Mouse (Mus musculus): ENCODE measurements at regions not wholly inside any gene's neighbourhood (a gene's known extent, or its start where the extent isn't known, plus 50 kb on each side); places are given as distances from the start of the nearest gene placed in this dataset.

GRCm38 (mm10) chr15:5847413-5848100 lies 452.0 kb upstream of the Dab2 start:
- WGBS, result 91% methylated on average over 3 of the region's 3 CpGs
- no peaks in the 10 kb centered on the region for H3K27me3 ChIP-seq (ENCODE audit: insufficient read depth, low read length)

GRCm38 (mm10) chr15:5852523-5852922 lies 447.1 kb upstream of the Dab2 start:
- Histone ChIP-seq H3K9ac (ENCODE audit: low read depth, low read length) (no peak overlapping the region), H3K4me3 (replicated peaks; ENCODE audit: low read depth, low read length) (no peak overlapping the region), H3K27ac (no peak overlapping the region), H3K4me1 (replicated peaks; ENCODE audit: insufficient read depth, low read length) (no peaks in the 10 kb centered on the region), H3K9me3 (replicated peaks; ENCODE audit: low read length) (no peaks in the 10 kb centered on the region), H3K27me3 (ENCODE audit: insufficient read depth, low read length) (no peaks in the 10 kb centered on the region), H3K4me2 (ENCODE audit: low read length) (no peak overlapping the region), H3K36me3 (ENCODE audit: insufficient read depth, low read length) (no peaks in the 10 kb centered on the region)
- ATAC-seq (replicated peaks; ENCODE audit: low FRiP score, low read depth), result no peak
- TF ChIP-seq CTCF (IDR thresholded peaks at IDR 0.05; ENCODE audit: low read depth), result no peak
- no peak for DNase-seq (ENCODE audit: low spot score)
- WGBS, result 73% methylated on average over 3 of the region's 3 CpGs

More at GRCm38 (mm10) chr15:5847413-5848100, 452.0 kb upstream of the Dab2 start:
- H3K9ac ChIP-seq (ENCODE audit: low read depth, low read length), result no peak overlapping the region
- H3K36me3 ChIP-seq (ENCODE audit: insufficient read depth, low read length), result no peaks in the 10 kb centered on the region
- no peaks in the 10 kb centered on the region for H3K4me1 ChIP-seq (replicated peaks; ENCODE audit: insufficient read depth, low read length)
- DNase-seq (ENCODE audit: low spot score), result no peak
- no peak overlapping the region for H3K27ac ChIP-seq
- TF ChIP-seq CTCF (IDR thresholded peaks at IDR 0.05; ENCODE audit: low read depth), result no peak
- H3K4me3 ChIP-seq (replicated peaks; ENCODE audit: low read depth, low read length), result no peak overlapping the region
- H3K4me2 ChIP-seq (ENCODE audit: low read length), result no peak overlapping the region
- no peaks in the 10 kb centered on the region for H3K9me3 ChIP-seq (replicated peaks; ENCODE audit: low read length)
- no peak for ATAC-seq (replicated peaks; ENCODE audit: low FRiP score, low read depth)

- H3K4me1 ChIP-seq (replicated peaks; ENCODE audit: insufficient read depth, low read length), result no peaks in the 10 kb centered on the region
- 50% methylated on average over 12 of the region's 12 CpGs for WGBS
- no peak overlapping the region for H3K9ac ChIP-seq (ENCODE audit: low read depth, low read length)
- no peaks in the 10 kb centered on the region for H3K27me3 ChIP-seq (ENCODE audit: insufficient read depth, low read length)
- H3K4me3 ChIP-seq (replicated peaks; ENCODE audit: low read depth, low read length), result no peak overlapping the region
- DNase-seq (ENCODE audit: low spot score) (no peak), ATAC-seq (replicated peaks; ENCODE audit: low FRiP score, low read depth) (no peak)
- TF ChIP-seq CTCF (IDR thresholded peaks at IDR 0.05; ENCODE audit: low read depth), result no peak
- H3K36me3 ChIP-seq (ENCODE audit: insufficient read depth, low read length), result no peaks in the 10 kb centered on the region
- H3K4me2 ChIP-seq (ENCODE audit: low read length), result 0 out of 2 replicates have a peak overlapping the region, but pooled peaks have one; percentile 5
- H3K27ac ChIP-seq, result no peak overlapping the region
- H3K9me3 ChIP-seq (replicated peaks; ENCODE audit: low read length), result no peaks in the 10 kb centered on the region
These were observed 430.3 kb upstream of the Dab2 start for GRCm38 (mm10) chr15:5869289-5869688.

GRCm38 (mm10) chr15:5869866-5870265 lies 429.7 kb upstream of the Dab2 start:
- WGBS, result 76% methylated on average over 2 of the region's 2 CpGs
- no peak overlapping the region for H3K27ac ChIP-seq

GRCm38 (mm10) chr15:5872042-5872441 lies 427.5 kb upstream of the Dab2 start:
- H3K4me2 ChIP-seq (ENCODE audit: low read length), result no peak overlapping the region
- no peak overlapping the region for H3K4me3 ChIP-seq (replicated peaks; ENCODE audit: low read depth, low read length)
- no peak overlapping the region for H3K9ac ChIP-seq (ENCODE audit: low read depth, low read length)
- no peak for DNase-seq (ENCODE audit: low spot score)
- H3K36me3 ChIP-seq (ENCODE audit: insufficient read depth, low read length), result no peaks in the 10 kb centered on the region
- H3K27me3 ChIP-seq (ENCODE audit: insufficient read depth, low read length), result no peaks in the 10 kb centered on the region
- no peak for ATAC-seq (replicated peaks; ENCODE audit: low FRiP score, low read depth)
- no peak for TF ChIP-seq CTCF (IDR thresholded peaks at IDR 0.05; ENCODE audit: low read depth)
- no peak overlapping the region for H3K27ac ChIP-seq
- WGBS, result 76% methylated on average over 3 of the region's 3 CpGs
- no peaks in the 10 kb centered on the region for H3K9me3 ChIP-seq (replicated peaks; ENCODE audit: low read length)
- no peaks in the 10 kb centered on the region for H3K4me1 ChIP-seq (replicated peaks; ENCODE audit: insufficient read depth, low read length)

More at GRCm38 (mm10) chr15:5869866-5870265, 429.7 kb upstream of the Dab2 start:
- H3K4me3 ChIP-seq (replicated peaks; ENCODE audit: low read depth, low read length), result no peak overlapping the region
- no peak for TF ChIP-seq CTCF (IDR thresholded peaks at IDR 0.05; ENCODE audit: low read depth)
- DNase-seq (ENCODE audit: low spot score) (peak; percentile 3), ATAC-seq (replicated peaks; ENCODE audit: low FRiP score, low read depth) (no peak)
- H3K36me3 ChIP-seq (ENCODE audit: insufficient read depth, low read length), result no peaks in the 10 kb centered on the region
- no peaks in the 10 kb centered on the region for H3K27me3 ChIP-seq (ENCODE audit: insufficient read depth, low read length)
- no peak overlapping the region for H3K4me2 ChIP-seq (ENCODE audit: low read length)
- H3K9ac ChIP-seq (ENCODE audit: low read depth, low read length), result no peak overlapping the region
- H3K4me1 ChIP-seq (replicated peaks; ENCODE audit: insufficient read depth, low read length), result no peaks in the 10 kb centered on the region
- no peaks in the 10 kb centered on the region for H3K9me3 ChIP-seq (replicated peaks; ENCODE audit: low read length)

GRCm38 (mm10) chr15:5877749-5878148 lies 421.8 kb upstream of the Dab2 start:
- no peak for TF ChIP-seq CTCF (IDR thresholded peaks at IDR 0.05; ENCODE audit: low read depth)
- Histone ChIP-seq H3K4me1 (replicated peaks; ENCODE audit: insufficient read depth, low read length) (no peaks in the 10 kb centered on the region), H3K4me2 (ENCODE audit: low read length) (no peak overlapping the region), H3K9ac (ENCODE audit: low read depth, low read length) (no peak overlapping the region), H3K36me3 (ENCODE audit: insufficient read depth, low read length) (no peaks in the 10 kb centered on the region), H3K27me3 (ENCODE audit: insufficient read depth, low read length) (no peaks in the 10 kb centered on the region), H3K27ac (no peak overlapping the region), H3K9me3 (replicated peaks; ENCODE audit: low read length) (no peaks in the 10 kb centered on the region), H3K4me3 (replicated peaks; ENCODE audit: low read depth, low read length) (no peak overlapping the region)
- ATAC-seq (replicated peaks; ENCODE audit: low FRiP score, low read depth), result no peak
- no peak for DNase-seq (ENCODE audit: low spot score)
- WGBS, result 87% methylated on average over 5 of the region's 5 CpGs

GRCm38 (mm10) chr15:5891188-5891587 lies 408.4 kb upstream of the Dab2 start:
- Histone ChIP-seq H3K9me3 (replicated peaks; ENCODE audit: low read length) (no peaks in the 10 kb centered on the region), H3K4me1 (replicated peaks; ENCODE audit: insufficient read depth, low read length) (no peaks in the 10 kb centered on the region), H3K4me3 (replicated peaks; ENCODE audit: low read depth, low read length) (no peak overlapping the region), H3K36me3 (ENCODE audit: insufficient read depth, low read length) (no peaks in the 10 kb centered on the region), H3K9ac (ENCODE audit: low read depth, low read length) (no peak overlapping the region), H3K4me2 (ENCODE audit: low read length) (no peak overlapping the region), H3K27me3 (ENCODE audit: insufficient read depth, low read length) (no peaks in the 10 kb centered on the region), H3K27ac (no peak overlapping the region)
- no peak for TF ChIP-seq CTCF (IDR thresholded peaks at IDR 0.05; ENCODE audit: low read depth)
- DNase-seq (ENCODE audit: low spot score) (no peak), ATAC-seq (replicated peaks; ENCODE audit: low FRiP score, low read depth) (no peak)
- WGBS, result 91% methylated on average over 3 of the region's 3 CpGs

All from kidney, postnatal 0 days (tissue).